Mouse (Mus musculus) small intestine, adult 2 months (tissue): ENCODE measurements around the gene D930048N14Rik. TPM values are rescaled to one million over a fixed set of nuclear protein-coding genes. Genes with fewer than 3 reads are reported as not detected.
"Not testable (repeated sequence)": the region's sequence is repeated elsewhere in the genome, so short reads cannot be mapped to it uniquely, and the experiment has no call there.

Experiments used
- H3K27ac ChIP-seq: fragments of 200-500 bp; 2 replicates; pipeline ENCODE4 v1.5.1; 2012; ENCODE audit warnings: low read depth, low read length, control low read depth, inconsistent platforms; ENCODE audit not compliant: insufficient read depth
- H3K27me3 ChIP-seq: fragments of 200-500 bp; 2 replicates; pipeline ENCODE4 v1.6.1; 2012; ENCODE audit warnings: mild to moderate bottlenecking, moderate library complexity, low read length, inconsistent platforms; ENCODE audit not compliant: control insufficient read depth, insufficient read depth
- H3K36me3 ChIP-seq: fragments of 200-500 bp; 2 replicates; pipeline ENCODE4 v1.6.1; 2012; ENCODE audit warnings: mild to moderate bottlenecking, low read length, control low read depth, inconsistent platforms; ENCODE audit not compliant: control insufficient read depth, insufficient read depth
- H3K4me1 ChIP-seq: fragments of 200-500 bp; 2 replicates; pipeline ENCODE4 v1.6.1; 2012; ENCODE audit warnings: low read length, inconsistent platforms, mixed read lengths; ENCODE audit not compliant: control insufficient read depth, insufficient read depth, insufficient read length
- H3K4me3 ChIP-seq: fragments of 200-500 bp; 2 replicates; pipeline ENCODE4 v1.5.1; 2012; ENCODE audit warnings: low read depth, mild to moderate bottlenecking, control low read depth, inconsistent platforms, low read length, moderate library complexity
- CTCF ChIP-seq: fragments of 200-500 bp; IDR thresholded peaks from 2 replicates; pipeline ENCODE4 v1.5.1; 2012; ENCODE audit warnings: low read depth, mild to moderate bottlenecking, control low read depth, inconsistent platforms, low read length, moderate library complexity, mixed read lengths; ENCODE audit not compliant: insufficient replicate concordance, insufficient read length; ENCODE audit errors: extremely low read depth
- POLR2A ChIP-seq: fragments of 200-500 bp; IDR thresholded peaks from 2 replicates; pipeline ENCODE4 v1.6.1; 2012; ENCODE audit warnings: low read depth, mild to moderate bottlenecking, control low read depth, inconsistent platforms, low read length, moderate library complexity
- WGBS: fragments of 180-500 bp; shearing (Covaris S2); methylation state at CpG from one replicate; pipeline ENCODE4 v1.1.7; 2018; 5-methylcytosine and 5-hydroxymethylcytosine counted together
- polyA plus RNA-seq: library from polyadenylated mRNA; depleted of rRNA; stranded (reverse); fragments of >200 nt; gene quantifications from 2 replicates; pipeline ENCODE4 v1.2.3, GENCODE M21; 2012

D930048N14Rik gene
- polyA plus RNA-seq, 1 experiment: 2.4 TPM

DNA sequence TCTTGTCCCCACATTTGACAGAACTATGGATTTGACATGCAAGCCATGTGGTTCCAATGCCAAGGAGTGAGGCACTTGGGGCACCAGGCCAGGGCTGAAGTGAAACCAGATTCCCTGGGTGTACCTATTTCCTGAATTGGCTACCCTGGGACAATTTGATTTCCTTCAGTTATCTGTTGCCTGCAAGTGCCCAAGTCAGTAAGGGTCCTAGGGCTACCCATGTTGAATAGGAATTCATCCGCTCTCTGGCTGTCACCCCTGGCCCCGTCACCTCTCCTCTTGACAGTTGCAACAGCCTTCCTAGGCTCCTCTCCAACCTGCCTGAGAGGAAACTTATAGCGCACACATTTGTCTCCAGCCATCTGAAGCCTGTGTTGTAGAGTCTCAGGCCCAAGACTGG lies 4.1 kb downstream of the D930048N14Rik start:
- Histone ChIP-seq H3K27me3 (no peaks in the 10 kb centered on the region), H3K4me1 (peaks cover 14% of the 10 kb centered on the region), H3K27ac (no peak overlapping the region), H3K36me3 (no peaks in the 10 kb centered on the region), H3K4me3 (no peak overlapping the region)
- TF ChIP-seq POLR2A (no peak), CTCF (no peak)
- 97% methylated on average over 3 of the region's 3 CpGs for WGBS

DNA sequence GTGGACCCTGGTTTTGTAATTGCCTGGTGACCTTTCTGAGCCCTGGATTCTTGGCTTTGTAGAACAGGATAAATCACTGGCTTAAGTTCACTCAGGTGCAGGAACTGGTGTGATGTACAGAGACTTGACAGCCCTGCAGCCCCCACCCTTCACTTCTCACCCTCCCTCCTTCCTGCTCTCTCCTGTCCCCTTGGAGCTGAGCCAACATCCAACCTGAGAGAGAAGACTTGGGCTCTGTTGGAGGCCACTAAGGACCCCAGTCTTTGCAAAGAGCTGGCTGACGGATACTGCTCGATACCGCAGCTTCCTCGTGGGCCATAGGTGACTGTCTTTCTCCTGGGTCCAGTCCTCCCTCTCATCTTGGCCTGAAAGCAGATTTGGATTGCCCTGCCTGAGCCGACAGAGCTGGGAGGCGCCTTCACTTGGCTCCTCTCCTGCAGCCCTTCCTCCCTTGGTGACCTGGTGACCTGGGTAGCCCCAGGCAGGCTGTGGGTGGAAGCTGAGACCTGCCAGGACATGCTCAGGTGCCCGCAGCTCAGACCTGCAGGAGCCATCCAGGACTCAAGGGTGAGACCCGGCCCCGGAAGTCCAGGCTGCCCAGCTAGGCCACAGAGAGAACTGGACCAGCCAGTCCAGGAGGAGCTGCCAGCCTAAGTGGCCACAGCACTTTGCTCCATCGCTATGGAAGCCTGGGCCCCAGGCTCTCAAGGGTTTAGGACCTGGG lies 6.2 kb downstream of the D930048N14Rik start:
- peaks cover 9% of the 10 kb centered on the region for H3K4me1 ChIP-seq
- H3K36me3 ChIP-seq: no peaks in the 10 kb centered on the region
- no peak overlapping the region for H3K27ac ChIP-seq
- WGBS: 80% methylated on average over 10 of the region's 10 CpGs
- TF ChIP-seq POLR2A: no peak
- no peak for TF ChIP-seq CTCF
- H3K27me3 ChIP-seq: no peaks in the 10 kb centered on the region
- H3K4me3 ChIP-seq: no peak overlapping the region

DNA sequence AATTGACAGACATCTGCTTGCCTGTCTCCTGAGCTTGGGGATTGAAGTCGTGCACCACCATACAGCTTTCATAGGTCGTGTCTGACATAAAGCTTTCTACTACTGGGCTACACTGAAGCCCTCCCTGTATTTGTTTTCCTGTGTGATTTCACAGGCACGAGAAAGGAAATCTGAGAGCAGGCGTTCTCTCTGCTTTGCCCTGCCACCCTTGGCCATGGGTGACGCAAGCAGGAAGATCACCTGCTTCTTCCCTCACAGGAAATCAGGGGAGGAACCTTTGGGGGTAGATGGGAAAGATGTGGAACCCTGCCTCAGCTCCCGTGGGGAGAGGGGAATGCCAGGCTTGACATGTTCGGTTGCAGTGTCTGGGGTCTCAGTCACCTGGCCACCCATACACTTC lies 7.5 kb downstream of the D930048N14Rik start:
- no peaks in the 10 kb centered on the region for H3K27me3 ChIP-seq
- H3K36me3 ChIP-seq: no peaks in the 10 kb centered on the region
- no peak overlapping the region for H3K27ac ChIP-seq
- TF ChIP-seq CTCF (no peak), POLR2A (no peak)
- H3K4me1 ChIP-seq: peaks cover 9% of the 10 kb centered on the region
- no peak overlapping the region for H3K4me3 ChIP-seq
- WGBS: 17% methylated on average over 7 of the region's 7 CpGs

DNA sequence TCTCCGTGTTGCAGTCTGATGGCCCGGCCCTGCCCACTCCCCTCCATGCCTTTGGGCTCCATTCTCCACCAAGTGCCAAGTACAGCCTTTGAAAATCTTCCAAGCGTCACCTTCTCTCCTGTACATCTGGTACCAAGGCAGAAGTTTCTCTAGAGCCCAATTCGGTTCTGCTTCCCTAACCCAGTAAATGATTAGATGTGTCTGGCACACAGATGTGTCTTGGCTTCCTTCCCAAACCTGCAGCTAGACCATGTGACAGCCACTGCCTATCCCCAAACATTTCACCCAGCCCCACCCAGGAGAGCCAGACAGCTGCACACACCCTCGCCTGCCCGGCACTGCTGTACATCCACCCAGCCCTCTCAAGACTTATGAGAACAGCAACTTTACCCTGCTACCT lies 8.0 kb downstream of the D930048N14Rik start:
- Histone ChIP-seq H3K4me3 (no peak overlapping the region), H3K36me3 (no peaks in the 10 kb centered on the region), H3K27me3 (no peaks in the 10 kb centered on the region), H3K27ac (no peak overlapping the region), H3K4me1 (peaks cover 9% of the 10 kb centered on the region)
- 13% methylated on average over 6 of the region's 6 CpGs for WGBS
- TF ChIP-seq POLR2A (no peak), CTCF (no peak)

DNA sequence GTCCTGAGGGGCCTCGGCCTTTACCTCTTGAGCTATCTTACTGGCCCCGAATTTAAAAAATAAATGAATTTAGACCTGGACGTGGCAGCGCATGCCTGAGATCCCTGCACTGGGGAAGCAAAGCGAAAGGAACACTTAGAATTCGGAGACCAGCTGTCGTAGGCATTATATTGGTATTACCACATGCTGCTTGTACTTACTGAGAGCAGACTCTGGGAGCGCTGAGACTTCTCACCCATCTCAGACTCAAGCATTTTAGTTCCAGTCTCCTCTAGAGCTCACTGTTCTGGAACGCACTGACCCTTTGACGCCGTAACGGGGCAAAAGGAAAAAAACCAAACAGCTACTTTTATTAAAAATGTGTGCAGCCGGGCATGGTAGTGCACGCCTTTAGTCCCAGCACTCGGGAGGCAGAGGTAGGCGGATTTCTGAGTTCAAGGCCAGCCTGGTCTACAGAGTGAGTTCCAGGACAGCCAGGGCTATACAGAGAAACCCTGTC lies 11.2 kb downstream of the D930048N14Rik start:
- TF ChIP-seq CTCF: no peak
- no peak for TF ChIP-seq POLR2A
- WGBS: 88% methylated on average over 16 of the region's 16 CpGs
- Histone ChIP-seq H3K4me1 (peaks cover 9% of the 10 kb centered on the region), H3K36me3 (no peaks in the 10 kb centered on the region), H3K27ac (no peak overlapping the region), H3K27me3 (no peaks in the 10 kb centered on the region), H3K4me3 (no peak overlapping the region)

DNA sequence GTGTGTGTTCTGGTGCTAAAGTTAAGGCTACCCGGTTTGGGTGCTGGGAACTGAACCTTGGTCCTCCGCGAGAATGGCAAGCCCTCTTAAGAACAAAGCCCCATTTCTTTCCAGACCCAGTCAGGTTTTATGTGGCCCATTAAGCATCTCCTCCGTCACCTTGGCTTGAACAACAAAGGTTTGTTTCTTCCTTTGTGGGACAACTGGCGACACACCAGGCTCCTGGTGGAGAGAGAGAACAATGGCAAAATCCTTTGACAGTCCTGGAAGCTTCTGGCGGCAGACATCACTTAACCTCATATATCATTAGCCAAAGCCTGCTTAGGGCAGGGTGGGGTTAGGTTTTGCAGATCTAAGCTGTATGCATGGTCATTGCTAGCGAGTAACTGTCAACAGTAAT lies 11.9 kb downstream of the D930048N14Rik start:
- Histone ChIP-seq H3K36me3 (no peaks in the 10 kb centered on the region), H3K27me3 (no peaks in the 10 kb centered on the region), H3K27ac (no peak overlapping the region), H3K4me1 (peaks cover 9% of the 10 kb centered on the region), H3K4me3 (no peak overlapping the region)
- 68% methylated on average over 7 of the region's 7 CpGs for WGBS
- TF ChIP-seq POLR2A (no peak), CTCF (no peak)

DNA sequence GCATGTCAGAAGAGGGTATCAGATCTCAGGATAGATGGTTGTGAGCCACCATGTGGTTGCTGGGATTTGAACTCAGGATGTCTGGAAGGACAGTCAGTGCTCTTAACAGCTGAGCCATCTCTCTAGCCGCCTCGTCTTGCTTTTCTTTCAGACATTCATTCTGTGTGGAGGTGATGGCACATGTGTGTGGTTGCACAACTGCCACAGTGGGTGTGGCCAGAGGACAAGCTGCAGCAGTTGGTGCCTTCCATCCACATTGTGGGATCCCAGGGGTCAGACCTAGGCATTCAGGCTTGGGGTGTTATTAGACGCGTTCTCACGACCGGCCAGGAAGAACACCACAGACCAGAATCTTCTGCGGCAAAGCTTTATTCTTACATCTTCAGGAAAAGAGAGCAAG lies 14.0 kb downstream of the D930048N14Rik start:
- not testable (repeated sequence) for H3K4me1 ChIP-seq, H3K27ac ChIP-seq, H3K4me3 ChIP-seq, H3K36me3 ChIP-seq, H3K27me3 ChIP-seq
- WGBS: 91% methylated on average over 7 of the region's 7 CpGs
